Mouse (Mus musculus): ENCODE measurements at regions not wholly inside any gene's neighbourhood (a gene's known extent, or its start where the extent isn't known, plus 50 kb on each side); places are given as distances from the start of the nearest gene placed in this dataset.

GRCm38 (mm10) chr9:42196110-42196509, 67.9 kb downstream of the Sc5d start:
- no peak for TF ChIP-seq CTCF (IDR thresholded peaks at IDR 0.05; ENCODE audit: extremely low read depth, insufficient read length, insufficient replicate concordance, low read depth, low read length)
- no peak for TF ChIP-seq POLR2A (IDR thresholded peaks at IDR 0.05; ENCODE audit: low read depth, low read length)

Measured in small intestine, adult 2 months (tissue).